Mouse (Mus musculus) forebrain, embryonic 11.5 days (tissue): ENCODE data around the gene Trim16. TPM values are rescaled to one million over a fixed set of nuclear protein-coding genes. Genes with fewer than 3 reads are reported as not detected.

Experiments
- ATAC-seq: fragments of 200-750 bp; cut with Nextera tagmentation; replicated peaks from 2 replicates; pipeline ENCODE4 v1.8.0; 2017; ENCODE audit warnings: moderate TSS enrichment; ENCODE audit not compliant: low FRiP score
- DNase-seq: peaks from one replicate; pipeline ENCODE4 v3.0.0-alpha.2; 2017; ENCODE audit warnings: low spot score
- H3K27ac ChIP-seq: fragments of 300-500 bp; sonication (generic); 2 replicates; pipeline ENCODE4 v1.5.1; 2014; ENCODE audit warnings: low read depth, low read length
- H3K27me3 ChIP-seq: fragments of 300-500 bp; sonication (generic); 2 replicates; pipeline ENCODE4 v1.6.1; 2014; ENCODE audit warnings: mild to moderate bottlenecking, low read length, mixed read lengths; ENCODE audit not compliant: control insufficient read depth, insufficient read depth
- H3K36me3 ChIP-seq: fragments of 300-500 bp; sonication (generic); 2 replicates; pipeline ENCODE4 v1.6.1; 2014; ENCODE audit warnings: mild to moderate bottlenecking, low read length, moderate library complexity, mixed read lengths; ENCODE audit not compliant: control insufficient read depth, insufficient read depth
- H3K4me1 ChIP-seq: fragments of 300-500 bp; sonication (generic); replicated peaks from 2 replicates; pipeline ENCODE4 v1.6.1; 2014; ENCODE audit warnings: low read length, mixed read lengths; ENCODE audit not compliant: control insufficient read depth, insufficient read depth
- H3K4me2 ChIP-seq: fragments of 300-500 bp; sonication (generic); 2 replicates; pipeline ENCODE4 v1.6.1; 2014; ENCODE audit warnings: low read depth, mild to moderate bottlenecking, low read length, moderate library complexity, mixed read lengths; ENCODE audit not compliant: severe bottlenecking
- H3K4me3 ChIP-seq: fragments of 300-500 bp; sonication (generic); 2 replicates; pipeline ENCODE4 v1.5.1; 2014; ENCODE audit warnings: low read depth, low read length
- H3K9ac ChIP-seq: fragments of 300-500 bp; sonication (generic); 2 replicates; pipeline ENCODE4 v1.6.1; 2014; ENCODE audit warnings: low read length
- H3K9me3 ChIP-seq: fragments of 300-500 bp; sonication (generic); 2 replicates; pipeline ENCODE4 v1.6.1; 2016; ENCODE audit warnings: low read length, mixed read lengths; ENCODE audit not compliant: control insufficient read depth
- WGBS: fragments of 180-500 bp; shearing (Covaris S2); extraction: QIAGEN DNeasy Blood & Tissue Kit; methylation state at CpG from one replicate; pipeline ENCODE4 v1.1.7; 2014; 5-methylcytosine and 5-hydroxymethylcytosine counted together
- polyA plus RNA-seq: library from polyadenylated mRNA; unstranded; fragments of >200 nt; fragmentation: Nextera tagmentation; extraction: Ambion mirVana; gene quantifications from 2 replicates; pipeline ENCODE4 v1.2.1, GENCODE M21; 2014

Trim16 gene
- polyA plus RNA-seq, 1 experiment from 2014 or later: 4.3 TPM

DNA sequence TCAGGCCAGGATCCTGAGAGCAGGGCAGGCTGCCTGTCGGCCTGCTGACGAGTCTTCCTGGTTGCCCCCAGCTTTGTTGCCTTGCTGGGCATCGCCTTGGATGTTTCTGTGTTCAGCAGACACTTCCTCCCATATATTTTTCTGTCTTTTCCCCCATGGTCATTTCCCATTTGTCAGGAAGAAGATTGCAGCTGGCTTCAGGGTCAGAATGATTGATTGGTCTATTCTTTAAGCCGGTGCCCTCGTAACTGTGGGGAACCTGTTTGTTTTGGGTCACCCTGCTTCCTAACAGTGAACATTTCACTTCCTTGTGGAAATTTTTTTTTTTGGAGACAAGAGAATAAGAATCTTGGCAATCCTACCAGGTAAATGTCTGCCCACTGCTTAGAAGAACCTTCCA is 65.3 kb downstream of the Trim16 start:
- Histone ChIP-seq H3K4me3 (no peak overlapping the region), H3K27me3 (no peaks in the 10 kb centered on the region), H3K9me3 (no peaks in the 10 kb centered on the region), H3K4me2 (no peak overlapping the region), H3K4me1 (no peaks in the 10 kb centered on the region), H3K9ac (no peak overlapping the region), H3K36me3 (no peaks in the 10 kb centered on the region; the same call in 1 of the 2 replicates), H3K27ac (no peak overlapping the region)
- no peak for ATAC-seq
- DNase-seq: no peak
- WGBS: 85% methylated on average over 5 of the region's 5 CpGs

DNA sequence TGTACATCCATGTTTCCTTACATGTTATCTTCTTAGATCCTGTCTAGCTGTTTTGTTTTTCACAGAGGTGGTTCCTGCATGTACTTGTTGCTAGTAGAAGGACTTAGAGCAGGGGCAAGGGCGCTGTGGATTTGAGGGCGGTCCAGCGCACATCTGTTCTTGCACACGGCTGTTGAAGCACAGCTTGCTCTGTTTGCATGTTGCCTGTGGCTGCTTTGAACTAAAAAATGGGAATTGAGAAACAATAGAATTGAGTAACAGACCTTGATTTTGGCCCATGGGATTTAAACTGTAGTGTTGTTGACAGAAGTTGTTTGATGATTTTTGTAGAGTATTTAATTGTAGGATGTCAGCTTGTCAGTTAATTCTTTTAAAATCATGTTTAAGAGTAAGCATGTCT is 70.8 kb downstream of the Trim16 start:
- no peak overlapping the region for H3K9ac ChIP-seq
- no peak for ATAC-seq
- no peak overlapping the region for H3K4me3 ChIP-seq
- 88% methylated on average over 4 of the region's 4 CpGs for WGBS
- no peak for DNase-seq
- no peak overlapping the region for H3K27ac ChIP-seq
- no peak overlapping the region for H3K4me2 ChIP-seq
- no peaks in the 10 kb centered on the region for H3K27me3 ChIP-seq
- H3K4me1 ChIP-seq: no peaks in the 10 kb centered on the region
- H3K9me3 ChIP-seq: no peaks in the 10 kb centered on the region
- no peaks in the 10 kb centered on the region for H3K36me3 ChIP-seq

DNA sequence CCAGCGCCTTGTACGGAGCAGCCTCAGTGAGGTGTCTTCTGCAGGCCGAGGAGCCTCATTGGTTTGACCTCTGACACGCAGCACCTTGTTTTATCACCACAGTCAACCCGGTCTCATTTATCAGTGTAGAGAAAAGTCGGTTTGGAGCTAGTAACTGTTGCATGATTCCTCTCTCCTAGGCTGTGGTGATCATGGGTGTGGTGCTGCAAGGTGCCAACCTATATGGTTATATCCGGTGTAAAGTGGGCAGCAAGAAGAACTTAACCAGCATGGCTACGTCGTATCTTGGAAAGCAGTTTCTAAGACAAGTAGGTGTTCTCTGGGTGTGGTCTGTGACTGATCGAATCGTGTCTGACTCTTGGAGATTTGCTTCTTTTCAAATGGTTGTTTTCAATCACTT is 71.7 kb downstream of the Trim16 start:
- H3K36me3 ChIP-seq: no peaks in the 10 kb centered on the region

More for the DNA sequence above, 71.7 kb downstream of the Trim16 start:
- Histone ChIP-seq H3K4me2 (no peak overlapping the region), H3K9me3 (no peaks in the 10 kb centered on the region), H3K27me3 (no peaks in the 10 kb centered on the region), H3K27ac (no peak overlapping the region), H3K4me3 (no peak overlapping the region), H3K4me1 (no peaks in the 10 kb centered on the region), H3K9ac (no peak overlapping the region)
- WGBS: 93% methylated on average over 11 of the region's 11 CpGs
- no peak for DNase-seq
- no peak for ATAC-seq

Other genes with a start within 250 kb of the Trim16 start
- 3.0 and 3.1 TPM in 2 replicates for gene Trpv2, start 245.7 kb upstream of the Trim16 start, polyA plus RNA-seq
- gene Lrrc75a, start 171.7 kb upstream of the Trim16 start, polyA plus RNA-seq: 14.3 and 20.7 TPM in 2 replicates
- gene Mmgt2, start 171.6 kb upstream of the Trim16 start, polyA plus RNA-seq: 37.8 and 41.1 TPM in 2 replicates
- gene Zfp287, start 88.3 kb upstream of the Trim16 start, polyA plus RNA-seq: 14.6 and 14.9 TPM in 2 replicates
- not detected in 2 replicates for gene Gm10428, start 67.1 kb upstream of the Trim16 start, polyA plus RNA-seq
- 26.7 and 31.0 TPM in 2 replicates for gene Zfp286, start 30.8 kb upstream of the Trim16 start, polyA plus RNA-seq
- 0.36 and 0.59 TPM in 2 replicates for gene Fbxw10, start 26.8 kb downstream of the Trim16 start, polyA plus RNA-seq
- 35.3 and 37.5 TPM in 2 replicates for gene Tvp23b, start 59.2 kb downstream of the Trim16 start, polyA plus RNA-seq
- gene Cdrt4, start 131.0 kb downstream of the Trim16 start, polyA plus RNA-seq: not detected in 2 replicates
- gene Tekt3, start 241.4 kb downstream of the Trim16 start, polyA plus RNA-seq: not detected in 2 replicates